Mouse (Mus musculus): ENCODE data around the gene Tldc2. TPM values are rescaled to one million over a fixed set of nuclear protein-coding genes. Genes with fewer than 3 reads are reported as not detected.

Gene Tldc2
- polyA plus RNA-seq, 1 experiment from 2014 or later: not detected

Other genes with a start within 250 kb of the Tldc2 start
- 61.2 and 61.7 TPM in 2 replicates for gene Tgif2, start 247.0 kb upstream of the Tldc2 start, polyA plus RNA-seq (2016; fragmentation: Nextera tagmentation; extraction: Ambion mirVana)
- 10.7 and 10.9 TPM in 2 replicates for gene 4930518I15Rik, start 229.1 kb upstream of the Tldc2 start, polyA plus RNA-seq (2016; fragmentation: Nextera tagmentation; extraction: Ambion mirVana)
- gene Rab5if, start 223.9 kb upstream of the Tldc2 start, polyA plus RNA-seq (2016; fragmentation: Nextera tagmentation; extraction: Ambion mirVana): 169 and 179 TPM in 2 replicates
- 0.35 and 0.50 TPM in 2 replicates for gene Sla2, start 199.9 kb upstream of the Tldc2 start, polyA plus RNA-seq (2016; fragmentation: Nextera tagmentation; extraction: Ambion mirVana)
- gene Ndrg3, start 95.0 kb upstream of the Tldc2 start, polyA plus RNA-seq (2016; fragmentation: Nextera tagmentation; extraction: Ambion mirVana): 61.8 and 63.4 TPM in 2 replicates
- 29.1 and 30.3 TPM in 2 replicates for gene Dsn1, start 79.9 kb upstream of the Tldc2 start, polyA plus RNA-seq (2016; fragmentation: Nextera tagmentation; extraction: Ambion mirVana)
- 6.1 TPM in 2 replicates for gene Soga1, start 7.8 kb upstream of the Tldc2 start, polyA plus RNA-seq (2016; fragmentation: Nextera tagmentation; extraction: Ambion mirVana)
- gene Samhd1, start 48.2 kb downstream of the Tldc2 start, polyA plus RNA-seq (2016; fragmentation: Nextera tagmentation; extraction: Ambion mirVana): 15.9 and 17.5 TPM in 2 replicates
- 17.3 and 19.3 TPM in 2 replicates for gene Rbl1, start 117.5 kb downstream of the Tldc2 start, polyA plus RNA-seq (2016; fragmentation: Nextera tagmentation; extraction: Ambion mirVana)
- gene Rpn2, start 192.0 kb downstream of the Tldc2 start, polyA plus RNA-seq (2016; fragmentation: Nextera tagmentation; extraction: Ambion mirVana): 224 and 234 TPM in 2 replicates
- 0.82 and 0.91 TPM in 2 replicates for gene Mroh8, start 192.5 kb downstream of the Tldc2 start, polyA plus RNA-seq (2016; fragmentation: Nextera tagmentation; extraction: Ambion mirVana)